Mouse (Mus musculus) CD4-positive, CD25-positive, alpha-beta regulatory T cell, adult 4 months (primary cell): Measurements from ENCODE around the gene Rps19. TPM values are rescaled to one million over a fixed set of nuclear protein-coding genes. Genes with fewer than 3 reads are reported as not detected.
"Not testable (repeated sequence)": the region's sequence is repeated elsewhere in the genome, so short reads cannot be mapped to it uniquely, and the experiment has no call there.

ENCODE experiments used
- ATAC-seq: one replicate; pipeline ENCODE4 v1.8.0; 2017
- polyA plus RNA-seq, 2 experiments: library from polyadenylated mRNA; unstranded; fragments of 100-300 nt; shearing (Covaris generic); gene quantifications; one replicate each; pipeline ENCODE4 v1.2.1; 2017

Gene Rps19
- polyA plus RNA-seq = over 10,000 TPM; 12,099 to 13,283 TPM

DNA sequence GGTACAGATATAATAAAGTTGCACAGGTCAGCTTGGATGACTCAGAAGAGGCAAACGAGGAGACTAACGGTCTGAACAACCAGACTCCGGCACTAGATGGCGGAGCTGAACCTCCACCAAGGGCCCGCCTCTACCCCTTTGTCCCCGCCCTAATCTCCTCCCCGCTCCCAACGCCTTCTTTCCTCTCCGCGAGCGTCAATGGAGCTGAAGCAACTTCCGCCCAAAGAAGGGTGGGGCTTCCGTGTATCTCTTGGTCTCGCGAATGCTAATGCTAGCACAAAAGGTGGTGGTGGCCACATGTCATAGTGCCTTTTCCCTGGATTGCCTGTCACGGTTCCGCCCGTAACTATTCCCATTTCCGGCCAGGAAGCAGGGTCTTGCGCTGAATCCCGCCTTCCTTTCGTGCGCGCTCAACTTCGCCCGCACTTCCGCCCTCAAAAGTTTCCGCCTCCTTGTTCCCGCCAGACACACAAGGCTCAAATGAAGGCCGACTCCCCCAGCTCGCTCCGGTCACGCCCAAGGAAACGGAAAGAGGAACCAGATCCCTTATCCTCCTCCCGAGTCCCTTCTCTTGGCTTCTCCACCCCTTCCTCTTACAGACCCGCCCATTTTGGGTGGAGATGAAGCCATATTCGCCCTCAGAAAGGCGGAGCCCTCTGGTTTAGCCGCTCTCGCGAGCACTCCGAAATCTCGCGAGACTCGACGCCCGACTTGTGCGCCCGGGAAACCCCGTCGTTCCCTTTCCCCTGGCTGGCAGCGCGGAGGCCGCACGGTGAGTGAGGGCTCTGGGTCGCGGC is at the start of gene Rps19:
TSS of gene Rps19 (plus strand) at position 476 of the 797 bp plus-strand sequence.
- peak; percentile 89 for ATAC-seq

DNA sequence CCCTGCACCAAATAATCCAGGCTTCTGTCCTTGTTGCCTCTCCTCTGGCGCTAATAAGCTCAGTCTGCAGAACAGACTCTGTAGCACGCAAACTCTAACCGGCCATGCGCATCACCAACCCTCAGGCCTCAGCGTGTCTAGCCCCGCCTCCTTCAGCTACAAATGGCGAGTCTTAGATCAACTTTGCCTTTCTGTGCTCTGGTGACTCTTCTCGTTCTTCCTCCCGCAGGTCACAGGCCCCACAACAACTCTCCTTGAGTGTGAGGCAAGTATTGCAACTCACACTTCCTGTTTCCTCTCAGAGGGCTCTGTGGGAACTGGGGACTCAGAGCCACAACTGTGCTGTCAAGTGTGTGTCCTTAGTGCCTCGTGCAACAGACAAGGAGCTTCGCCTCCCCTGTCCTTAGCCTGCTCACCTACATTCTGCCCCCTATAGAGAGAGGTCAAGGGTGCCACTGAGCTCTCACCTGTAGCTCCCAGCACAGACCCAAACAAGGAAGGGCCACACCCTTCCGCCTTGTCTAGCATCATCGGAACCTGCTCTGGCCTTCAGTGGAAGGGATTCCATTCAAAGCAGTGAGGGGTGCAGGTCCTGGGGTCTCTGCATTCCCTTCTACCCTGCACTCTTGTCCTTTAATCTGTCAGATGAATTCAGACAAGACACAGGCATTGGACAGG is 45.3 kb upstream of the Rps19 start:
- peak; percentile 97 for ATAC-seq

DNA sequence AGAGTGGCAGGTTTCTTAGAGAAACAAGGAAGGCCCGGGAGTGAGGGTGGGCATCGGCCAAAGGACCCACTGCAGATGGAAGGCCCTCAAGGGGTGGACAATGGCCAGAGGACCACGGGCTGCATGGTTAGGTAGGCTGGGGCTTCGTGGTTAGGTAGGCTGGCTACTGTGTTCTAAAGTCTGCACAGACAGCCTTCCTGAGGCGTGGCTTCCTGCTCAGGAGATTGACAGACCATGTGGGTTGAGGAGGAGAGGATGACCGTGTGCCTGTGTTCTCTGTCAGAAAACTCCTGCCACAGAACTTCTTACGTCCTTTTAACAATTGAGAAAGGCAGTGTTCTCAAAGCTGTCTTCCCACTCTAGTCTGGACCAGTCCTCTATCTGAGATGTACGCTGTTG is 44.8 kb upstream of the Rps19 start:
- peak; percentile 28 for ATAC-seq

DNA sequence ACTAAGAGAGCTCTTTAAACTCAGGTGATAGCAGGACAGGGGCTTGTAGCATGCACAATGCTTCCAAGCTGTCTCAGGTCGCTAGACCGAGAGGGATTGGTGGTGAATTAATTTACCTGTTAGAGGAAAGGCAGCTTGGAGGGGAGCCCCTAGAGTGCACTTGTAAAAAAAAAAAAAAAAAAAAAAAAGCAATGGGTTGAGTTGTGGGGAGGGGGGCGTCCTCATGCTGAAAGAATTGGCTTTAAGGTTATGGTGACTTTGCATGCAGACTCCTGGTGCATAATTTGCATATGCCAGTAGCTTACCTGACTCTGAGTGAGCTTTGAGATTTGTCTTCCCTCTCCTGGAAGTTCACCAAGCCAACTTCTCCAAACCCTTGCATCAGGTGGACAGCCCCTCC is 43.8 kb upstream of the Rps19 start:
- ATAC-seq = no peak

DNA sequence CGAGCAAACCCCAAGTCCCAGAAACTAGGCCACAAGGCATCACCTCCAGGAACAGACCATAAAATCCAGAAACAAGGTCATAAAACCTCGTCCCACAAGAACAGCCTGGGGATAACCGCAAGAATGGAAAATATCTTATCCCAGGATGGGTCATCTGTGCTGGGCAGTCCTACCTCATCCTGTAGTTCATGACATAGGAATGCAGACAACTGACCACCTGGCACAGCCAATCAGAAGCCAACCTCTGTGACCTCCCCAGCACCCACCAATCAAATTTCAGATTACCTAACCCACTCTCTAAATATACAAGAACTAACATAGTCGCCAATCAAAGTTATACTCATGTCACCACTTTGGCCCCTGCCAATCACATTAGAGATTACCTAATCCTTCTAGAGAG is 43.2 kb upstream of the Rps19 start:
- no peak for ATAC-seq

DNA sequence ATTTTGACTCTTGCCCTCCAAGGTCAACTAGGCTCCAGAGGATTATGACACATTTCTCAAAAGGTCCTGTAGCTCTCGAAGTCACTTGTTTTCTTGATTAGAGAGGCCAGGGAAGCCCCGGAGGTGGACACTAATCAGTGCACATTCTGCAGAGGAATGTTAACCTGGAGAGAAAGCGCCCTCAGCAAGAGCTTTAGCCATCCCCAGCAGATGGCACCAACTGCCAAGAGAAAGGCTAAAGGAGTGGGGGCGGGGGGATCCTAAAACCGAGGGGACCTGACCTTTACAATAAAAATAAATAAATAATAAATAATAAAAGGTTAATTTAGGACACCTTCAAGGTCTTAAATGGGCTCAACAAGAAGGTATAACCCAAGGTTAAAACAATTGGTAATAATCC is 40.0 kb upstream of the Rps19 start:
- no peak for ATAC-seq

DNA sequence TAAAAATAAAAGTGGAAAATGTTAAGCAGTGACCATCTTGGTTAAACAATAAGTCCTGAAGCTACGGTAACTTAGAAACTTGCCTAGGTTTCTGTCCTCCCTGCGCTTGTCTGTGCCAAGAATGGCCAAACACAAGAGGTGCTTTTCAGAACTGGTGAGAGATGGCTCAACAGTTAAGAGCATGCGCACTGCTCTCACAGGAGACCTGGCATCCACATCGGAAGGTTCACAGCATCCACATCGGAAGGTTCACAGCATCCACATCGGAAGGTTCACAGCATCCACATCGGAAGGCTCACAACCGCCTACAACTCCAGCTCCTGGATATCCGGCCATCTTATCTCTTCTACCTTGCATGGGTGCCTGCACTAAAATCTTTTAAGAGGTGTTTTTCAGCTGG is 39.0 kb upstream of the Rps19 start:
- no peak for ATAC-seq

DNA sequence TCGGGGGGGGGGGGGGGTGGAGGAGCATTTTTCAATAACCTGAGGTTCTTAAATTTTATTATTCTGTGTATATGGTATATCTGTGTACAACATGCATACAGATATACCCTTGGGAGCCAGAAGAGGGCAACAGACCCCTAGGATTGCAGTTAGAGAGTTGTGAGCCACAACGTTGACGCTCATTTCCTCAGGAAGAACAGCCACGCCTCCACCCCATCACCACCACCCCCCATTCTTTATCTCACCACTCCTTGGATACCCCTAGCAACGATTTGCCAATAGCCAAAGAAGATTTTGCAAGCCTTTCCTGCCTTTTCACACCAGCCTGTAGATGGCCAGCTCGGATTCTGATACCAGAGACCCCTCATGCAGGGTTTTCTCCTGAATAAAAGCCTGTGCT is 38.5 kb upstream of the Rps19 start:
- peak; percentile 39 for ATAC-seq

DNA sequence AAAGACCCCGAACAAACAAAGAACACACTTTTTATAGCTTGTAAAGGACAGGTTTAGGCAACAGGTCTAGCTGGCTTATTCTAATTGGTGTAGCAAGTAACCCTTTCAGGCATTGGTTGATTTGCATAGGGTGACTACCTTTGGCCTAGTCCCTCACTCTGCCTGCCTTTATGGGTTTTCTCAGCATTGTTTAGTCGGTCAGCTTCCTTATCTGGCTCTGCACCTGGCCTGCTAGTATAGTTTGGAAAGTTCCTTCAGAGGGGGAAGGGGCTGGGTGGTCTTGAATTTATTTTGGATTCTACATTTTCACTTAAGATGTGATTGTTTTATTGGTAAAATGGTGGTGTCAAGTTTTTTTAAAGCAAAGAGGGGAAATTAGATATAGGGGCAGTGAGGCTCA is 37.6 kb upstream of the Rps19 start:
- not testable (repeated sequence) for ATAC-seq

DNA sequence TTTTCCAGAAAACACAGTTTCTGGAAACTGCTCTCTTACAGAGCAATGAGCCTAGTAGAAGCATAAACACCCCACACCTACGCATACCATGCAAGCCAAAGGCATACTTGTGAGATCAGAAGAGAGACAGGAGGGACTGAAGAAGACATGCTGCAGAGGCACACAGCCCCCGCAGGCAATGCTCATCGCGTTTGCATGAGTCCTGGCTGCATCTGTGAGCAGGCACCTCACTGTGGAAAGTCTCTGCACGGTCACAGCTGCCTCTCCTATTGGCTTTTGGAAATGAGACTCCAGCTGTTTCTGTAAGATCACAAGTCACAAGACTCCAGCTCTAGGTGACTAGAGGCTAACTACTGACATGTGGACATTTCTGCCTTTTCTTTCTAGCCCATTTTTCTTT is 34.0 kb upstream of the Rps19 start:
- no peak for ATAC-seq

DNA sequence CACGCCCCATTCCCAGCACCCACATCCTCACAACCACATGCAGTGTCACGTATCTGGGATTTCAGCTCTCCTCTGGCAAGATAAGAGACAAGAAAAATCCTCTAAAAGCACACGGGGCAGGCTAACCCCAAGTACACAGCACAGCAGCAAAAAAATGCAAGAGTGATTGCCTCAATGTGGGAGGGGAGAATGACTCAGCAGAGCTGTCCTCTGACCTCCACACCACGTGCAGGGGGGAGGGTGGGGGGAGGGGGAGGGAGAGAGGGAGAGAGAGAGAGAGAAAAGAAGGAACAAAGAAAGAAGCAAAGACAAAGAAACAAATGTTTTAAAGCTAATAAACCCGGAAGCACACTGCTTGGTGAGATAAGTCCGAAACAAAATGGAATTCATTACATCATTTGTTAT is 33.3 kb upstream of the Rps19 start:
- no peak for ATAC-seq

DNA sequence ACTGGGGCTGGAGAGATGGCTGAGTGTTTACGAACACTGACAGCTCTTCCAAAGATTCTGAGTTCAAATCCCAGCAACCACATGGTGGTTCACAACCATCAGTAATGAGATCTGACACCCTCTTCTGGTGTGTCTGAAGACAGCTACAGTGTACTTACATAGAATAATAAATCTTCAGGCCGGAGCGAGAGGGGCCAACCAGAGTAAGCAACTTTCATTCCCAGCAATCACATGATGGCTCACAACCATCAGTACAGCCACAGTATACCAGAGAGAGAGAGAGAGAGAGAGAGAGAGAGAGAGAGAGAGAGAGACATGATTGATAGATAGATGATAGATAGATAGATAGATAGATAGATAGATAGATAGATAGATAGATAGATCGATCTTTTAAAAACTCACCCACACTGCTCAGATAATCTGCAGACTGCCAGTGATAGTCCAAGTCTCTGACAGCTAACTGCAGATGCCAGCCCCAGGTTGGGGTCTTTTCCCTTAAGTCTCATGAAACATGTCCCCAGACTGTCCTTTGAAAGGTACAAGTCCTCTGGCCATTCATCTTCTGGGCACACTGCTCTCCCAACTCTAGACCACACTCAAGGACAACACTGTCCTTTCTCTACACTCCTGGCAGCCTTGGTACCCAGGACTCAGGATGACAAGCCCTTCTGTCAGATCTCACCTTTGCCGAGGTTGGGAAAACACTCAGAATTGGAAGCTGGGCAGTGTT is 32.4 kb upstream of the Rps19 start:
- no peak for ATAC-seq

DNA sequence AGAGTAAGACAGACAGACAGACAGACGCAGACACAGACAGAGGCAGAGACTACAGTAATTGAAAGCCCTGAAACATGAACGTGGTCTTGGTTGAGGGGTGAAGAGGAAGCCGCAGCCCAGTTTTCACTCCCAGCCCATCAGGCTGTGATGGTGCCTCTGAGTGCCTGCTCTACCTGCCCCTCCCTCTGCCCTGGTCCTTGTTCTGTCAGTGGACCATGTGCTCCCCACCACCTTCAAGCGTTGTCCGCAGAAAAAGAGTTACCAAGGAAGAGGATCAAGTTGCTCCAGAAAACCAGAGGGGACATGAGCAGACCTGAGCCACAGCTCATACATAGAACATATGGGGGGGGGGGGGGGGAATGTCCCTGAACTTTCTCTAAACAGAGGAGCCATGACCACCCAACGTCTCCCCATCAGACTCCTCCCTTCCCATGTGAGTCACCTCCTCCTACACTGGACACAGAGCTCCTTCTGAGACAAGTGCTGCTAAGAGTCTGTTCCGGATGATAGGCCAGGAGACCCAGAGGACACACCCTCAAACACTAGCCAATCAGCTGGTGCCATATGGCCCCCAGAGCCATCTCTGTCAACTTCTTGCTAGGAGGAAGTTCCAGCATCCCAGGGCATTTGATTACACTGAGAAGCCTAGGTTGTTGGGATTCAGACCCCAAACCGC is 31.5 kb upstream of the Rps19 start:
- no peak for ATAC-seq

DNA sequence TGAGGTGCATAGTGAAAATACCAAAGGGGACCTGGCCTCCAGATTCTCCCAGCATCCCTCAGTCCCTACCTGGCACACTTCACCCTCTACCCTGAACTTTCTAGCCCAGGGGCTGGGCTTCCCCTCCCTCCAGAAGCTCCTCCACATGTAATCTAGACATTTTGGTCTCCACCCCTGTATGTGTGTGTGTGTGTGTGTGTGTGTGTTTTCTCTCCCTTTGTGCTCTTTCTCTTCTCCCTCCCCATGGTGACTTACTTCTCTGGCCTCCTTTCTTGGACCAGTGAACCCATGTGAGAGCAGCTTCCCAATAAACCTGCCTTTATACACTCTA is 31.0 kb upstream of the Rps19 start:
- no peak for ATAC-seq

DNA sequence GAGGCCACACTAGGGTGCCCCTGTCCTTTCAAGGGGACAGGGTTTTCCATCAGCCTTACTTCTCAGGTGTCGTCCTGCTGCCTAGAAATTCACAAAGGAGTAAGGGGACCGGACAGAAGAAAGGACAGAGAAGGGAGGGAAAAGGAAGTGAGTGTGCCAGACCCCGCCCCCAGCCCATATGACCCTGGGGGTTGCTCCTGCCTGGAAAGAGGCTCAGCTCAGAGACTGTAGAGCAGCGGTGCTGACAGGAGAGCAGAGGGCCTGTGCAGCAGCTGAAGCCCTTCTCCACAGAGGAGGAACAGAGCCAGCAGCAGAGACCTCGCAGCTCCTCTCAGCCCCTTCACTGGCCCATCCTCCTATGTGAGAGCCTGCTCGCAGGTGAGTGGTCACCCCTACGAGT is 30.5 kb upstream of the Rps19 start:
- ATAC-seq = no peak

DNA sequence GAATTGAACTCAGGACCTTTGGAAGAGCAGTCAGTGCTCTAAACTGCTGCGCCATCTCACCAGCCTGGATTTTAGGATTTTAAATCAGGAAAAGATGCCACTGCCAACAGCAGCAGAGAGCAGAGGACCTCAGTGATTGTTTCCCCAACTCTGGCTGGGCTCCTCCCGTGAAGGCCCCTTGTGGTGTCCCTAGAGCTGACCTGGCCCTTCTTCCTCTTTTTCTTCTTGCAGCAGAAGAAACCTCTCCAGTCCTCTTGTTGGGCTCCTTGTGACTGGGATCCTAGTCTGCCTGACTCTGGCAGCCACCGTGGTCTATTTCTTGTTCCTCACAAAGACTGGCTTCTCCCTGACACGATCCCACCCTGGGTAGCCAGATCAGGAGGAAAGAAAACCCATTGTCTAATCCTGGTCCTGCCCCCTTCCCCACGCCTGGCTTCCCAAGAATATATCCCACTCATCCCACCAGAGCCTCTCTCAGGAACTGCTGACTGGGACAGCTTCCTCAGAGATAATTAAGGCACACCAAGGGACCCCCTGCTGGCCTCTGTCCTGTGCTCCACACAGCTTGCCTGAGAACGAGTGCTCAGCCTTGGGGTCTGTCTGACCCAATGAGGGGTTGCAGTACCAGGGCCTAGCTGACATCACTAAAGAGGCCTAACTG is 27.6 kb upstream of the Rps19 start:
- ATAC-seq = no peak

DNA sequence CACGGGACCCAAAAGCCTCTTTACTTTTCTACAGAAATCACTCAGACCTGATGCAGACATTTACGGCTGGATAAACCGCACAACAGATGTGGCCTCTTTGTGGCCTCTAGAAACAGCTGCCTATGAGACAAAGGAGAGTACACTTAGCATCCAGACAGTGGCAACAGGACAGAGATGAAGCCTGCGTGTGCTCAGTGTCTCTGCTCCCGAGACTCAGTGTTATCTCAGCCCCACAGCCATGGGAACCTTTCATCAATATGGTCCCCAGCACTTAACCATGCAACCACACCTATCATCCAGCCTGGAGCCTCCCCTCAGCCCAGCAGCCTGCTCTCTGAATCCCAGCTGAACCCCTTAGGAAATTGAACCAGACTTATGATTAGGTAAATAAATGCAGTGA is 24.9 kb upstream of the Rps19 start:
- ATAC-seq = no peak

DNA sequence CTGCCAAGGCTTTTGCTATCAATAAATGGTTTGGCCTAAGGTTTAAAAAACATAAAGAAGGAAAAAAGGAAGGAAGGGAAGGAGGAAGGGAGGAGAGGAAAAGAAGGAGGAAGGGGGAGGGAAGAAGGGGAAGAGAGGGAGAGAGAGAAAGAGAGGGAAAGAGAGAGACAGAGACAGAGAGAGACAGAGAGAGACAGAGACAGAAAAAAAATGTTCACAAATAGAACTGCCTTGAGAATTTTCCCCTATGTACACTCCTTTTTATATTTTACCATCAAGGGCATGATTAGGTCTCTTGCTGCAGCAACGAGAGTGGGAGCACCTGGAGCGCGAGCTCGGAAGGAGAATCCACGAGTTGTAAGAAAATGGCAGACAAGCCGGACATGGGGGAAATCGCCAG is 22.3 kb upstream of the Rps19 start, which contains the start of gene Gm9844:
TSS of gene Gm9844 (plus strand) at position 301 of the 400 bp plus-strand sequence.
- ATAC-seq = no peak

DNA sequence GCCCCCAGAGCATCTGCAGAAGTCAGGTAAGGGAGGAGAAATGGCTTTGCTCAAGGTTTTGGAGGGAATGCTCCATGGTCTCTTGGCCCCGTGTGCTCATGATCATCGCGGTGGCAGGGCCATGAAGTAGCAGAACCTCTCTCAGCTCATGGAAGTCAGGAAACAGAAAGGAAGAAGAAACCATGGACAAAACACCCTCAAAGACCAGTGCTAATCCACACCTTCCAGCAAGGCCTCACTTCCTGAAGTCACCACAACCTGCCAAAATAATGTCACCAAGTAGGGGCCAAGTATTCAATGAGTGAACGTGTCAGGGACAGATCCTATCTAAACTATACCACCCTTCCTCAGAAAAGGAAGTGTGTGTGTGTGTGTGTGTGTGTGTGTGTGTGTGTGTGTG is 21.3 kb upstream of the Rps19 start:
- no peak for ATAC-seq

DNA sequence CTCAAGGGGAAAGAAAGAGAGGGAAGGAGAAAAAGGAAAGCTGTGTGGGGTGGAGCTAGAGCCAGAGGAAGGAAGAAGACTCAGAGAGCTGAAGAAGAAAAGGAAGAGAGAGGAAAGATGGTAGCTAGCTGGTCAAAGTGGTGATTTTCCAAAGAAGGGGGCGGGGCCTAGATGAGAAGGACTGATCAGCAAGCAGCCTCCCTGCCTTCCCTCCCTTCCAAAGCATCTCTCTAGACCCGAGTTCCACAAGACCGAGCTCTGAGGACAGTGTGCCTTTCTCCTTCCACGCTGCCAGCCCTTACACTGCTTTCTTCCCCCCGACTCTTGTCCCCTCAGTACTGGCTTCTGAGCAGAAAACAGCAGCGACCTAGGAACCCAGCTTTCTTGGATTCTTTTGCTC is 20.0 kb upstream of the Rps19 start:
- ATAC-seq = no peak

DNA sequence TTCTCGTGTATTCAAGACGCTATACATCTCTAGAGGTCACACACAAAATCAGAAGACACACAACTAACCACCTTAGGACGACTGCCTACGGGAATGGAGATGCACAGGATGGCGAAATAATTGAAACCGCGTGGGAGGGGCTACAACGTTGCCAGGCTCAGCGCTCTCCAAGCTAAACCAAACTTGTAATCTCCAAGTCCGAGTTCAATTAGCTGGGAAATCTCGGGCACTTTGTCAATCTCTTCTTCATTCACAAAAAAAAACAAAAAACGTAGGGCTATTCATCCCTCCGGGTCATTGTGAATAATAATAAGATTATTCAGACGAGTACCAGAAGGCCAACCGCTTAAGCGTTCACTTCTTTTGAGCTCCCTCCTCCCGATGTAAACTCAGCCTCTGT is 15.1 kb upstream of the Rps19 start:
- ATAC-seq = no peak

DNA sequence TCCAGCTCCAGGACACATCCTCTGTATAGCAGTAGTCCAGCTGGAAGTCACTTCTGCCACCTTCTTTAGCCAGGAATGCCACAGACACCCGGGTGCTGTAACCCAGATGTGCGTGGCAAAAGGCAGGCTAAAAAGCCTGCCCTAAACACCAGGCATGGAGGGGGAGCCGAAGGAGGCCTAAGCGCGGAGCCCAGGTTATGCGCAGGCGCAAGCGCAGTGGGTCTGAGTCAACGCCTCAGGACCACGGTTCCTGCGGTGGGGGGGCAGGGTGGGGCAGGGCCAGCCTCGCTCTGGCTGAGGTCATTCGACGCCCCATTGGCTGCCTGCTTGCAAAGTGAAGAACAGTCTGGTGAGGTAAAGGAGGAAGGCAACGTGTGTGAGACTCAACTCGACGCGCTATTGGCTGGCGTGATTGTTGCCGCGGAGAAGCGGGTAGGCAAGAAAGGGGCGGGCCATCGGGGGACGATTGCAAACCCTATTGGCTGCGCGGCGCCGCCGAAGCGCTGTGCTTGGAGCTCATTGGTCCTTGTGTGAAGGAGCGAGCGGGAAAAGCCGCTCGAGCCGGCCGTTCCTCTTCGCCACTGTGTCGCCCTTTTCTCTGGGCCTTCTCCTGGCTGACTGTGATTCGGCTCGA is 14.5 kb upstream of the Rps19 start, which contains the start of the genes Lypd4 and Dmrtc2:
TSS of gene Lypd4 (minus strand) at position 410 of the 634 bp plus-strand sequence.
TSS of gene Dmrtc2 (plus strand) at position 526 of the 634 bp plus-strand sequence.
- ATAC-seq = no peak
